Mouse (Mus musculus) CD4-positive, CD25-positive, alpha-beta regulatory T cell, adult 2 months (primary cell): ENCODE measurements around the gene Kpnb1.
A peak's percentile ranks its signal among the peaks of the same experiment; 100 is the strongest.

Experiments
- DNase-seq: peaks from one replicate; pipeline ENCODE4 v3.0.0-alpha.2; 2012; ENCODE audit warnings: low read depth, low spot score

Kpnb1 gene

DNA sequence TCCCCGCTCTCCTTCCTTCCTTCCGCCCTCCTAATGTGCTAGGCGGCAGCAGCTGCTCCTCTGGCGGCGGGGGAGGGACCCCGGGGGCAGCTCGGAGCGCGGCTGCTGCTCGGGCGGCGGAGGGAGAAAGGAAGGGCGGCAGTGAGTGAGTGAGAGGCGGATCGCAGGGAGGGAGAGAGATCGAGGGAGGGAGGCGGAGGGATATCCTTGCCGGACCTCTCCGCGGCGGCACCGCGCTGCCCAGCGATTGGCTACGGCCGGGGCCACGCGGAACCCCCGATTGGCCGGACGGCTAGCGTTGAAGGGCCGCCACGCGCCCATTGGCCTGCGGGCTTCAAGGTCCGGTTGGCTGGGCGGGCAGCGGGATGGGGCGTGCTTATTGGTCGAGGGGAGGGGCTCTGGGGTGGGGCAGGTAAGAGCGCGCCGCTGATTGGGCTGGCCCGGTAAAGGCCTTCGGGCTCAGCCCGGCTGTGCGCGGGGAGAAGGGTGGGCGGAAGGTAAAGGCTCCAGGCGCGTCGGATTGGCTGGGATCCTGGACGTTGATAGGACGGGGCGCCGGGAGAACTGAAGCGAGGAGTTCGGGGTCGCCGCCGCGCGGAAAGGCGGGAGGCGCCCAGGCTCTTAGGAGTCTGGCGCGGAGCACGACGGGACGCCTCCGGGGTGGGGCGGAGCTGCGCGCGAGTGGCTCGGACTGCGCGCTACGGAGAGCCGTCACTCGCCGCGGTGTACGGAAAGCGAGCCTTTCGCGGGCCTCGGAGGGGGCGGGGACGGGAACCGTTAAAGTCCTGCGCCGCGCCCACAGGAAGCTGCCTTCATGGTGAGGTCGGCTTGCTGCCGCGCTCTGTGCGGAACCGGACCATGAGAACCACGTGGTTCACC lies at the start of gene Kpnb1:
Gene Kpnb1 (minus strand): TSS at position 118 of the 879 bp plus-strand sequence.
- DNase-seq = peak; percentile 99

GRCm38 (mm10) chr11:97232436-97232835 lies 44.8 kb upstream of the Kpnb1 start:
- no peak for DNase-seq

GRCm38 (mm10) chr11:97229396-97229795 lies 41.7 kb upstream of the Kpnb1 start:
- no peak for DNase-seq

DNA sequence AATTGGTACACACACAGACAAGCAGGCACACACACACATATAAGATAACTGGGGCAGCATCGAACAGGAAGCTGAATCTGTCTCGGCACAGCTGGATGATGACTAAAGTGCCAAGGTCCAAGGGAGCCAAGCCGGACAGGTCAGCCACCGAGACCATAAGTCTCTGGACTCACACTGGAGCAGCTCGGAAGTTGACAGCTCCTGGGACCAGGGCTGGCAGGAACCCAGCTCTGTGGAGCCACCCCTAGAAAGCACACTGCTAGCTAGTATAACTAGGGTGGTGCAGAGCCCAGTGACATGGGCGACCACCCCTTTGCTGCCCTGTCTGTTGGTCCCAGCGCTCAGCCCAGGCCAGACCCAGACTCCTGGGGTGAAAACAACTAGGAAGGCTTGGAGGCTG lies 41.3 kb upstream of the Kpnb1 start:
- no peak for DNase-seq

- DNase-seq = no peak
These were observed 38.5 kb upstream of the Kpnb1 start for GRCm38 (mm10) chr11:97226131-97226530.

DNA sequence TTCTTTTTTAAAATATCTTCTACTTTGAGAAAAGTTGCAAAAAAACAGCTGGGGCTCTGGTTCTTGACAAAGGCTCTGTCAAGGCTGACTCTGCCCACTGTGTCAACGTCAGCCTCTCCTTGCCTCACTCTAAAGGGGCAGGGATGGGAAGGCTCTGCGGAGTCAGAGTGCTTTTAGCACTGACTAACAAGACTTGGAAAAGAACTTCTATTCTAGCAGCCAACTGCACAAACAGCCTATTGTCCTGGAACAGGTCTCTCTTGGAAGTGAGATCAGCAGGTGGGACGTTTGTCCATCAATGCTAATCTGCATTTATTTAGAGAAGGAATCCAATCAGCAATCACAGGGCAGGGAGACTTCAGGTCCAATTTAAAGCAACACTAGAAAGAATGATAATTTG lies 35.8 kb upstream of the Kpnb1 start:
- DNase-seq = no peak

- DNase-seq = no peak
These were observed 33.9 kb upstream of the Kpnb1 start for GRCm38 (mm10) chr11:97221611-97222010.

DNA sequence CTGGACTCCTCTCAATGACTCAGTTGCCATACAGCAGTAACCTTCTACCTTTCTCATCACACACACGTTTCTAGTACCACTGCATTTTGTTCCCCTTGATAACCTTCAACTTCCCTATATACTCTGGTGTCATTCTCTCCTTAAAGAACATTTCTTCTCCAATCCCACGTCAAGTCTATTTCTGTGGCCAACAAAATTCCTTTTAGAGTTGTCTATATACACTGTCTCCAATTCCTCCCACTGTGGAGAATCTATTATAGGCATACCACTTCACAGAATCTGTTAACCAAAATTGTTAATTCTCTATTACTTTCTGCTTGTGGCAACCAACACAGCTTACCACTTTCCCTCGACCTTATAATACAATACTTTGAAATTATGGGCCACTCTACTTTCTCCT lies 32.5 kb upstream of the Kpnb1 start:
- no peak for DNase-seq

DNA sequence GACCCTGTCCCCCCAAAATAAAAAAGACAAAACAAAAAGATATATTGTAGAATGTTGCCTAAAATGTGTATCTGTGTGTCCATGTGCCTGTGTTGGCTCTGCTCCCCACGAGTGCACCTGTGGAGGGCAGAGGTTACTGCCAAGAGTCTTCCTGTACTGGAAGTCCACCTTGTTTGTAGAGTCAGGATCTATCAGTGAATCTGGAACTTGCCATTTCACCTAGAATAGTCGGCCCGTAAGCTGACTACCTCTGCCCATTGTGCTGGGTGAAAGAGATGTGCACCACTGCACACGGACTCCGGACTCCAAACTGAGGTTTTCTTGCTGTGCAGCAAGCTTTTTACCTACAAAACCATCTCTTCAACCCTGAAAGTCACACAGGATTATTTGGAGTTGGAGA lies 26.7 kb upstream of the Kpnb1 start:
- DNase-seq = no peak

DNA sequence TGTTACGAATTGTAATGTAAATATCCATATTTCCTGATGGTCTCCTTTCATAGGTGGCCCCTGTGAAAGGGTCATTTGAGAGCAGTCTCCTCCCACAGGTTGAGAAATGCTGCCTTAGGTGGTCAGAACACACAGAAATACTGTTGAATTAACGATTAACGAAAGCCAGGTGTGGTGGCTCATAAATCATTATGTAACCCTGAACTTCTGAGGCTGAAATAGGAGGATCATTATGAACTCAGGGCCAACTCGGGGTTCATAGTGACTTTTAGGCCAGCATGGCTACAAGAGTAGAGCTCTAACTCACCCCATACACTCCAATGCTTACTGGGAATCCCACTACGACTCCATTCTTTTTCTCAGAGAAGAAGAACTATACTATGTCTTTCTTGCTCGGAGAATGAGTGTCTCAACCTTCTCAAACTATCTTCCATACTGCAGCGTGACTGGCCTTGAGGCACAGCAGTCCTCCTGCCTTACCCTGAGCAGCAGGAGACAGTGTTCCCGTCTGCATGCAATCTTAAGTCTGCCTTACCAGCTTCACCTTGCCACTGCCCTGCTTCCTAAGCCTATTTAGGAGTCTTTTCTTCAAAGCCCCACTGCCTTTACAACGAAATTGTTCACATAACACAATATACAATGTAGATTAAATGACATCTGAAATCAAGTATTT lies 23.2 kb upstream of the Kpnb1 start:
- no peak for DNase-seq

GRCm38 (mm10) chr11:97207011-97207422 lies 19.3 kb upstream of the Kpnb1 start:
- no peak for DNase-seq

DNA sequence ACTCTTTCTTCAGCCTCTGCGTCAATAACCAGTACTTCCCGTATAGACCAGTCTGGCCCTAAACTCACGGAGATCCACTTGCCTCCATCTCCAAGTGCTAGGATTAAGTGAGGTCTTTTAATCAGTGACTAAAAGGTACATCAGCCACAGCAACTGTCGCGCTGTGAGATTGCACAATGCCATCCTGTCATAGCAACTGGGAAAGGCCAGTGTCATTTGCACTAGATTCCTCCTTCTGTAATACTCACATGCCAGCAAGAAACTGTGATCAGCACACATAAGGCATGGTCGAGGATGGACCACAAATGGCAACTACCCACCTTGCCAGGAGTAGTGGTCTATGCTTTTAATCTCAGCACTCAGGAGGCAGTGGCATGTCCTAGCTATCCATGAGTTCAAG lies 11.8 kb upstream of the Kpnb1 start:
- DNase-seq = no peak

DNA sequence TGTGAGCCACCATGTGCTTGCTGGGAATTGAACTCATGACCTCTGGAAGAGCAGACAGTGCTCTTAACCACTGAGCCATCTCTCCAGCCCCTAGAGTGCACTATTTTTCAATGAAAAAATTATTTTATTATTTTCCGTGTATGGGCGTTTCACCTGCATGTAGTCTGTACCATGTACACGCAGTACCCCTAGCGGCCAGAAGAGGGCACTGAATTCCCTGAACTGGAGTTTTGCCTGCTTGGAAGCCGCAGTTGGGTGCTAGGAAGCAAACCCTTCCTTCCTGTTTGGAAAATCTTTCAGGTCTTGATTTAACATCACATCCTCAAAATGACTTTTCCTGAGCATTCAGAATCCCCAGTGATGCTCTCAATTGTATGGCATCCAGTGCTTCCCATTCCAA lies 10.9 kb upstream of the Kpnb1 start:
- DNase-seq = peak; percentile 80

DNA sequence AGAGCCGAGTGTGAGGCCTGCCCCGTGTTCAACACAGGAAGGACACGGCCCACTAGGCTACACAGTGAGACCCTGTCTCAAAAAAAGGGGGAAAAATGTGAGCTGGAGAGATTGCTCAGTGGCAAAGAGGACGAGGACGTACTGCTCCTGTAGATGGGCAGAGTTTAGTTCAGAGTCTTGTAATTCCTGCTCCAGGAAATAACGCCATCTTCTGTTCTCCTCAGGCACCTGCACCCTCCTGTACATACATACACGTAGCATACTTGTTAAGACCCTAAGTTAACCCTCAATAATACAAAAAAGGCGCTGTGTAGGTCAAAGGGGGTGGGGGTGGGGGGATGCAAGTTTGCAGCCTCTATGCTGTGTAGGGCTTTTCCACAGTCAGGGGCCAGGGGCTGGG lies 9.3 kb upstream of the Kpnb1 start:
- DNase-seq = no peak

- no peak for DNase-seq
These were observed 8.9 kb upstream of the Kpnb1 start for GRCm38 (mm10) chr11:97196541-97196940.

GRCm38 (mm10) chr11:97192621-97192951 lies 4.9 kb upstream of the Kpnb1 start:
- no peak for DNase-seq

GRCm38 (mm10) chr11:97191915-97192620 lies 4.4 kb upstream of the Kpnb1 start:
- DNase-seq = no peak

DNA sequence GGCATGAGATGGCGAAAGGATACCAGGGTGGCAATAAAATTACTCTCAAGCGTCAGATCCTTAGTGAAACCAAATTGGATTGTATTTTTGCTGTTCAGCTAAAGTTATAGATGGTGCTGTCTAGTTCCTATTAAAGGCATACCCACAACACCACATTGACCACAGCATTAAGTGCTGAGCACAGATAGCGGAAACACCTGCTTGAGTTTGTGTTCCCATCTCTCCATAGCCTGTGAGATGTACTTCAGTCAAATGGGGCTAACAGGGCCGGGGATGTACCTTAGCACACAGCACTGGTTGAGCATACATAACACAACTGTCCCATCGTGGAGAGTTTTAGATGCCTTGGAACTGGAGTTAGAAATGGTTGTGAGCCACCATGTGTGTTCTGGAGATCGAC lies 3.3 kb upstream of the Kpnb1 start:
- no peak for DNase-seq

- peak; percentile 12 for DNase-seq
These were observed 2.0 kb upstream of the Kpnb1 start for GRCm38 (mm10) chr11:97189645-97190044.

- DNase-seq = peak; percentile 29
These were observed 1.6 kb upstream of the Kpnb1 start for GRCm38 (mm10) chr11:97189231-97189630.

GRCm38 (mm10) chr11:97188643-97188955 lies 918 bp upstream of the Kpnb1 start:
- no peak for DNase-seq

DNA sequence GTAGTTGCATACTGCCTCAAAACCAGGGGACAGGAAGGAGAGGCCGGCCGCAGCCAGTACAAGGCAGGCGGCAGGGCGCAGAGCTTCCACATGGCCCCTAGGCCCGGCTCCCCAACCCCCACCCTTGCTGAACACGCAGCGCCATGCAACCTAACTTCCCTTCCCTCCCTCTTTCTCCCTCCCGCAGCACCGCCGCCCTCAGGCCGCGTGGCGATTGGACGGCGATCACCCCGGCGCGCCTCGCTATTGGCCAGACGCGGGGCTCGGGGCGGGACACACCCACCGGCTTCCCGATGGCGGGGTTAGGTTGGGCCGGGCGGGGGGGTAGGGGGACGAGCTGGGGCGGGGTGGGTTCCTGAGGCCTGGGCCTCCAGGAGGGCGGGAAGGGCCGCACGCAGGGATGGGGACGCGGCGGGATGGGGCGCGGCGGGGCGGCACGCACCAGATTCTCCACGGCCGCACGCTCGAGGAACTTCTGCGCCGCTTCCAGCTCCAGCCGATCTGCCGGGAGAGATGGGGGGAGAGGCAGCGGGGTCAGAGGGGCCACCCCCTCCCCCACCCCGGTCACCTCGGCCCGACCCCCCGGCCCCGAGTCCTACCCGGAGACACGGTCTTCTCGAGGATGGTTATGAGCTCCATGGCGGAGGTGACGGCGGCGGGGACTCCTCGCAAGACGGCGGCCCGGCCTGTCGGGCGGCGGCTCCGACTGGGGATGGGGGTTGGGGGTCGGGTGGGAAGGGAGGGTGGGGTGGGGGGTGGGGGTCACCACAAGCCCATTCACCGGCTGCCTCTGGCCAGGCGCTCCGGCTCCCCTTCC lies 526 bp downstream of the Kpnb1 start:
- peak; percentile 97 for DNase-seq
